Mouse (Mus musculus) bone marrow macrophage, adult 2 months (primary cell): ENCODE measurements around the gene Zfp473.

Experiments
- CTCF ChIP-seq: IDR thresholded peaks from 2 replicates; pipeline ENCODE4 v1.5.1; 2012; ENCODE audit warnings: low read depth, mild to moderate bottlenecking, low read length, moderate library complexity
- POLR2A ChIP-seq: IDR thresholded peaks from 2 replicates; pipeline ENCODE4 v1.6.1; 2012; ENCODE audit warnings: mild to moderate bottlenecking, low read depth, low read length, borderline replicate concordance

- TF ChIP-seq CTCF (no peak), POLR2A (no peak)
Observed at GRCm38 (mm10) chr7:44772591-44773204, 21.8 kb upstream of the Zfp473 start.
